Mouse (Mus musculus): ENCODE data around the gene Zfp692. TPM values are rescaled to one million over a fixed set of nuclear protein-coding genes. Genes with fewer than 3 reads are reported as not detected.
"Not testable (repeated sequence)": the region's sequence is repeated elsewhere in the genome, so short reads cannot be mapped to it uniquely, and the experiment has no call there.

Gene Zfp692
- polyA plus RNA-seq, 1 experiment from 2014 or later: 32.4 TPM

GRCm38 (mm10) chr11:58302774-58303445 lies 4.0 kb upstream of the Zfp692 start:
- Histone ChIP-seq H3K4me2 (ENCODE audit: low read length) (peak overlapping the region; percentile 64), H3K4me3 (ENCODE audit: low read depth, low read length) (peak overlapping the region; percentile 63), H3K27me3 (ENCODE audit: control insufficient read depth, insufficient read depth, low read depth, low read length) (no peaks in the 10 kb centered on the region), H3K9me3 (replicated peaks; ENCODE audit: control insufficient read depth, low read length, poor library complexity, severe bottlenecking) (no peaks in the 10 kb centered on the region), H3K9ac (ENCODE audit: low read depth, low read length) (peak overlapping the region; percentile 67), H3K4me1 (ENCODE audit: control insufficient read depth, insufficient read depth, low read length) (peaks cover 13% of the 10 kb centered on the region), H3K27ac (ENCODE audit: low read length) (peak overlapping the region; percentile 88), H3K36me3 (ENCODE audit: control insufficient read depth, insufficient read depth, low read length) (no peaks in the 10 kb centered on the region)
- ATAC-seq: peak; percentile 16; the same call in 1 of the 2 replicates
- WGBS: under 1% methylated on average over 26 of the region's 26 CpGs

- Histone ChIP-seq H3K4me1 (ENCODE audit: control insufficient read depth, insufficient read depth, low read length) (peaks cover 16% of the 10 kb centered on the region), H3K4me3 (ENCODE audit: low read depth, low read length) (peak overlapping the region; percentile 63), H3K27me3 (ENCODE audit: control insufficient read depth, insufficient read depth, low read depth, low read length) (no peaks in the 10 kb centered on the region), H3K36me3 (ENCODE audit: control insufficient read depth, insufficient read depth, low read length) (no peaks in the 10 kb centered on the region), H3K9ac (ENCODE audit: low read depth, low read length) (peak overlapping the region; percentile 22; the same call in 1 of the 2 replicates), H3K27ac (ENCODE audit: low read length) (no peak overlapping the region), H3K4me2 (ENCODE audit: low read length) (peak overlapping the region; percentile 64), H3K9me3 (replicated peaks; ENCODE audit: control insufficient read depth, low read length, poor library complexity, severe bottlenecking) (no peaks in the 10 kb centered on the region)
- no peak for ATAC-seq
- WGBS: 4% methylated on average over 7 of the region's 7 CpGs
Observed at GRCm38 (mm10) chr11:58303594-58303993, 3.3 kb upstream of the Zfp692 start.

GRCm38 (mm10) chr11:58305299-58305698 lies 1.6 kb upstream of the Zfp692 start:
- 97% methylated on average over 8 of the region's 8 CpGs for WGBS
- H3K9me3 ChIP-seq (replicated peaks; ENCODE audit: control insufficient read depth, low read length, poor library complexity, severe bottlenecking); ATAC-seq; H3K4me2 ChIP-seq (ENCODE audit: low read length); H3K27ac ChIP-seq (ENCODE audit: low read length); H3K9ac ChIP-seq (ENCODE audit: low read depth, low read length); H3K36me3 ChIP-seq (ENCODE audit: control insufficient read depth, insufficient read depth, low read length); H3K27me3 ChIP-seq (ENCODE audit: control insufficient read depth, insufficient read depth, low read depth, low read length); H3K4me3 ChIP-seq (ENCODE audit: low read depth, low read length): not testable (repeated sequence)
- peaks cover 16% of the 10 kb centered on the region for H3K4me1 ChIP-seq (ENCODE audit: control insufficient read depth, insufficient read depth, low read length)

GRCm38 (mm10) chr11:58307411-58308080 lies 677 bp downstream of the Zfp692 start:
- Histone ChIP-seq H3K36me3 (ENCODE audit: control insufficient read depth, insufficient read depth, low read length) (peaks cover 4% of the 10 kb centered on the region; the same call in 1 of the 2 replicates), H3K4me3 (ENCODE audit: low read depth, low read length) (peak overlapping the region; percentile 56), H3K9me3 (replicated peaks; ENCODE audit: control insufficient read depth, low read length, poor library complexity, severe bottlenecking) (no peaks in the 10 kb centered on the region), H3K27ac (ENCODE audit: low read length) (peak overlapping the region; percentile 76), H3K27me3 (ENCODE audit: control insufficient read depth, insufficient read depth, low read depth, low read length) (no peaks in the 10 kb centered on the region), H3K4me1 (ENCODE audit: control insufficient read depth, insufficient read depth, low read length) (peaks cover 16% of the 10 kb centered on the region), H3K4me2 (ENCODE audit: low read length) (peak overlapping the region; percentile 96), H3K9ac (ENCODE audit: low read depth, low read length) (peak overlapping the region; percentile 80)
- WGBS: under 1% methylated on average over 38 of the region's 42 CpGs
- peak; percentile 60 for ATAC-seq

- no peaks in the 10 kb centered on the region for H3K27me3 ChIP-seq (ENCODE audit: control insufficient read depth, insufficient read depth, low read depth, low read length)
- no peak for ATAC-seq
Observed at GRCm38 (mm10) chr11:58308661-58309060, 1.8 kb downstream of the Zfp692 start.

GRCm38 (mm10) chr11:58314069-58314468 lies 7.2 kb downstream of the Zfp692 start:
- WGBS: 70% methylated on average over 6 of the region's 6 CpGs
- Histone ChIP-seq H3K27ac (ENCODE audit: low read length) (no peak overlapping the region), H3K4me2 (ENCODE audit: low read length) (no peak overlapping the region), H3K9ac (ENCODE audit: low read depth, low read length) (no peak overlapping the region), H3K36me3 (ENCODE audit: control insufficient read depth, insufficient read depth, low read length) (peaks cover 25% of the 10 kb centered on the region), H3K4me3 (ENCODE audit: low read depth, low read length) (no peak overlapping the region), H3K27me3 (ENCODE audit: control insufficient read depth, insufficient read depth, low read depth, low read length) (no peaks in the 10 kb centered on the region), H3K9me3 (replicated peaks; ENCODE audit: control insufficient read depth, low read length, poor library complexity, severe bottlenecking) (no peaks in the 10 kb centered on the region), H3K4me1 (ENCODE audit: control insufficient read depth, insufficient read depth, low read length) (no peaks in the 10 kb centered on the region)
- ATAC-seq: no peak

More at GRCm38 (mm10) chr11:58308661-58309060, 1.8 kb downstream of the Zfp692 start:
- Histone ChIP-seq H3K4me3 (ENCODE audit: low read depth, low read length) (no peak overlapping the region), H3K9me3 (replicated peaks; ENCODE audit: control insufficient read depth, low read length, poor library complexity, severe bottlenecking) (no peaks in the 10 kb centered on the region), H3K4me2 (ENCODE audit: low read length) (no peak overlapping the region), H3K27ac (ENCODE audit: low read length) (no peak overlapping the region), H3K4me1 (ENCODE audit: control insufficient read depth, insufficient read depth, low read length) (peaks cover 13% of the 10 kb centered on the region), H3K9ac (ENCODE audit: low read depth, low read length) (no peak overlapping the region), H3K36me3 (ENCODE audit: control insufficient read depth, insufficient read depth, low read length) (peaks cover 4% of the 10 kb centered on the region; the same call in 1 of the 2 replicates)
- 97% methylated on average over 9 of the region's 9 CpGs for WGBS

- Histone ChIP-seq H3K4me3 (ENCODE audit: low read depth, low read length) (no peak overlapping the region), H3K27ac (ENCODE audit: low read length) (no peak overlapping the region), H3K9ac (ENCODE audit: low read depth, low read length) (no peak overlapping the region), H3K27me3 (ENCODE audit: control insufficient read depth, insufficient read depth, low read depth, low read length) (no peaks in the 10 kb centered on the region), H3K4me2 (ENCODE audit: low read length) (no peak overlapping the region), H3K4me1 (ENCODE audit: control insufficient read depth, insufficient read depth, low read length) (no peaks in the 10 kb centered on the region), H3K36me3 (ENCODE audit: control insufficient read depth, insufficient read depth, low read length) (peaks cover 25% of the 10 kb centered on the region), H3K9me3 (replicated peaks; ENCODE audit: control insufficient read depth, low read length, poor library complexity, severe bottlenecking) (no peaks in the 10 kb centered on the region)
- WGBS: 94% methylated on average over 5 of the region's 5 CpGs
- no peak for ATAC-seq
Observed at GRCm38 (mm10) chr11:58315536-58316168, 8.8 kb downstream of the Zfp692 start.

- no peak overlapping the region for H3K4me2 ChIP-seq (ENCODE audit: low read length)
- no peaks in the 10 kb centered on the region for H3K27me3 ChIP-seq (ENCODE audit: control insufficient read depth, insufficient read depth, low read depth, low read length)
- no peak overlapping the region for H3K4me3 ChIP-seq (ENCODE audit: low read depth, low read length)
- no peak overlapping the region for H3K27ac ChIP-seq (ENCODE audit: low read length)
- H3K4me1 ChIP-seq (ENCODE audit: control insufficient read depth, insufficient read depth, low read length): peaks cover 1% of the 10 kb centered on the region
- 78% methylated on average over 17 of the region's 17 CpGs for WGBS
- ATAC-seq: peak; percentile 40; the same call in 1 of the 2 replicates
- no peak overlapping the region for H3K9ac ChIP-seq (ENCODE audit: low read depth, low read length)
- peaks cover 25% of the 10 kb centered on the region for H3K36me3 ChIP-seq (ENCODE audit: control insufficient read depth, insufficient read depth, low read length)
- no peaks in the 10 kb centered on the region for H3K9me3 ChIP-seq (replicated peaks; ENCODE audit: control insufficient read depth, low read length, poor library complexity, severe bottlenecking)
Observed at GRCm38 (mm10) chr11:58316344-58316743, 9.5 kb downstream of the Zfp692 start.

Data from midbrain, embryonic 16.5 days (tissue).